Mouse (Mus musculus) liver, adult 2 months (tissue): ENCODE data around the gene Tanc1. TPM values are rescaled to one million over a fixed set of nuclear protein-coding genes. Genes with fewer than 3 reads are reported as not detected.

Source experiments
- DNase-seq: peaks from one replicate; pipeline ENCODE4 v3.0.0-alpha.2; 2011; ENCODE audit warnings: low read depth, low spot score; ENCODE audit errors: extremely low read depth
- H3K27ac ChIP-seq: fragments of 200-500 bp; replicated peaks from 2 replicates; pipeline ENCODE4 v1.5.1; 2012; ENCODE audit warnings: low read depth, mild to moderate bottlenecking, control low read depth, inconsistent platforms, low read length; ENCODE audit not compliant: insufficient read depth
- H3K27me3 ChIP-seq: fragments of 200-500 bp; 2 replicates; pipeline ENCODE4 v1.6.1; 2012; ENCODE audit warnings: mild to moderate bottlenecking, moderate library complexity, low read length, inconsistent platforms; ENCODE audit not compliant: control insufficient read depth, insufficient read depth
- H3K36me3 ChIP-seq: fragments of 200-500 bp; 2 replicates; pipeline ENCODE4 v1.6.1; 2012; ENCODE audit warnings: low read length, inconsistent platforms; ENCODE audit not compliant: control insufficient read depth, insufficient read depth
- H3K4me1 ChIP-seq: fragments of 200-500 bp; 2 replicates; pipeline ENCODE4 v1.6.1; 2011; ENCODE audit warnings: low read length; ENCODE audit not compliant: control insufficient read depth, insufficient read depth
- H3K4me3 ChIP-seq: fragments of 200-500 bp; 2 replicates; pipeline ENCODE4 v1.5.1; 2011; ENCODE audit warnings: low read depth, mild to moderate bottlenecking, control low read depth, low read length, moderate library complexity; ENCODE audit not compliant: insufficient read depth
- H3K79me2 ChIP-seq: fragments of 200-500 bp; 2 replicates; pipeline ENCODE4 v1.6.1; 2012; ENCODE audit warnings: inconsistent platforms, mild to moderate bottlenecking, low read length, moderate library complexity; ENCODE audit not compliant: control insufficient read depth, insufficient read depth
- H3K9ac ChIP-seq: fragments of 200-500 bp; 2 replicates; pipeline ENCODE4 v1.6.1; 2012; ENCODE audit warnings: low read depth, mild to moderate bottlenecking, control low read depth, inconsistent platforms, low read length
- CTCF ChIP-seq: fragments of 200-500 bp; IDR thresholded peaks from 2 replicates; pipeline ENCODE4 v1.5.1; 2011; ENCODE audit warnings: low read depth, low read length, control low read depth
- POLR2A ChIP-seq: fragments of 200-500 bp; IDR thresholded peaks from 2 replicates; pipeline ENCODE4 v1.6.1; 2011; ENCODE audit warnings: low read length, control low read depth; ENCODE audit not compliant: insufficient read depth; ENCODE audit errors: extremely low read depth
- WGBS: fragments of 180-500 bp; shearing (Covaris S2); methylation state at CpG from one replicate; pipeline ENCODE4 v1.1.7; 2018; 5-methylcytosine and 5-hydroxymethylcytosine counted together
- polyA plus RNA-seq: library from polyadenylated mRNA; depleted of rRNA; stranded (reverse); fragments of >200 nt; gene quantifications from 2 replicates; pipeline ENCODE4 v1.2.3, GENCODE M21; 2012
- total RNA-seq: library from RNA; depleted of rRNA; stranded (reverse); fragments of >200 nt; gene quantifications from 2 replicates; pipeline ENCODE4 v1.2.3, GENCODE M21; 2014

Tanc1 gene
- total and polyA plus RNA-seq, 2 experiments = 2.7 to 5.0 TPM

DNA sequence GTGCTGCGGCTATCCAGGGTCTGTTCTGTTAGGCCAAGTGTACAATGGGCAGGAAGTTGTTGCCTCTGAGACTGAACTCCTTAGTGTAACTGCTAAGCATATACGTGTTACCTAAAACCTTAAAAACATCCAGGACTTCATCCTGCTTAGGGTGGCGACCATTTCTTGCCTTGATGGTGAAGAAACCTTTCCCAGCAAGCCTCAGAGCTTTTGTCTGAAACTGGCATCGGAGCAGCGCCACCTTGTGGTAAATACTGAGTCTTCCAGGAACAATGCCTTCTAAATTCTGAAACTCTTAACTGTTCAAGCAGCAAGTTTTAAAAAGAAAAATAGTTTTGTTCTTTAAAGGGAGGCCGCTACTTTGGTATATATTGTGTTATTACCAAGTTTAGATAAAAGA, 133.6 kb downstream of the Tanc1 start:
- Histone ChIP-seq H3K79me2 (peaks cover 3% of the 10 kb centered on the region; the same call in 1 of the 2 replicates), H3K9ac (no peak overlapping the region), H3K4me3 (no peak overlapping the region), H3K27me3 (no peaks in the 10 kb centered on the region), H3K4me1 (peaks cover 2% of the 10 kb centered on the region; the same call in 1 of the 2 replicates), H3K36me3 (no peaks in the 10 kb centered on the region; the same call in 1 of the 2 replicates), H3K27ac (no peak overlapping the region)
- TF ChIP-seq POLR2A = no peak
- TF ChIP-seq CTCF = peak; percentile 63
- 41% methylated on average over 6 of the region's 6 CpGs for WGBS
- DNase-seq = peak; percentile 41

DNA sequence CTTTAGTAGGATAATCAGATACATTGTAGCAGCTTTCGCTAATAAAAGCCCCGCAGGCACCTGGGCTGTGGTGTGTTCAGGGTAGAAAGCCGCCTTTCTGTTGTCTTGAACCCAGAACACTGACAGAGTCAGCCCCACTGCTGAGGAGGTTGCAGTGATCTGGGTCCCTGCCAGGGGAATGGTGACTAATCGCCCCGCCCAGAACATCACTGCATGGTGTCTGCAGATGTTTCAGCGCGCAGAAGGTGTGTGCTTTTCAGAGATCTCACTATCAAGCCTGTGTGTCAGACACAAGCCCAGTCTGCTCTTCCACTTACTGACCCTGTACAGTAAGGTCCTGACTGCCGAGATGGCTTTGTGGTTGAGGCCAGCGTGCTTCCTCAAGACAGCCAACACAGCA, 134.2 kb downstream of the Tanc1 start:
- peaks cover 3% of the 10 kb centered on the region; the same call in 1 of the 2 replicates for H3K79me2 ChIP-seq
- H3K27me3 ChIP-seq = no peaks in the 10 kb centered on the region
- no peak for DNase-seq
- no peak overlapping the region for H3K27ac ChIP-seq
- H3K4me1 ChIP-seq = peaks cover 2% of the 10 kb centered on the region; the same call in 1 of the 2 replicates
- no peak overlapping the region for H3K9ac ChIP-seq
- no peak overlapping the region for H3K4me3 ChIP-seq
- no peak for TF ChIP-seq POLR2A
- no peak for TF ChIP-seq CTCF
- H3K36me3 ChIP-seq = no peaks in the 10 kb centered on the region; the same call in 1 of the 2 replicates
- WGBS = 86% methylated on average over 9 of the region's 9 CpGs

DNA sequence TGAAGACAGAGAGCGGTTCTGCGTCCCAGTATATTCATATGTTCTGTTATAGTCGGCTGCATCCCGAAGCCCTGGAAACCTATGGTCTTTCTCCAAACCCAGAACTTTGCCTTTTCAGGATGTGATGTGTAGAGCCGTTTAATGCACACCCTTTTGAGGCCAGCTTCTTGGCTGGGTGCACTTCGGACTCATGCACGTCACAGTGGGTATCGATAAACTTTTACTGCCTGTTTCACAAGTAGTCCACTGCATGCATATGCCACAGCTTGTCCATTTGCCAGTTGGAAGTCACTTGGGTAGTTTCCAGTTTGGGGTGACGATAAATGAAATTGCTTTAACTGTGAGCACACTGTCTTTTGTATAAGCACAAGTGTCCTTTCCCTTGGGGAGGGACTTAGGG, 135.9 kb downstream of the Tanc1 start:
- WGBS = 92% methylated on average over 9 of the region's 9 CpGs

DNA sequence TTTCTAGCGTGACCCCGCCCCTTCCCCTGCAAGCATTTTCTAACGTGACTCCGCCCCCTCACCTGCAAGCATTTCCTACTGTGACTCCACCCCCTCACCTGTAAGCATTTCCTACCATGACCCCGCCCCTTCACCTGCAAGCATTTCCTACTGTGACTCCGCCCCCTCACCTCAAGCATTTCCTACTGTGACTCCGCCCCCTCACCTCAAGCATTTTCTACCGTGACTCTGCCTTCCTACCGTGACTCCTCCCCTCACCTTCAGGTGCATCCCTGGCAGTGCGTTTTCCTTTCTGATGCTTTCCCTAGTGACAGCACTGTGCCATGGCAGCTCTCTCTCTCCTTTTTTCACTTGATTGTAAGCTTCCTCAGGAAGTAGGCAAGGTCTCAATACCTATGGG, 137.5 kb downstream of the Tanc1 start:
- no peak overlapping the region for H3K9ac ChIP-seq
- peaks cover 3% of the 10 kb centered on the region; the same call in 1 of the 2 replicates for H3K79me2 ChIP-seq
- DNase-seq = no peak
- no peaks in the 10 kb centered on the region for H3K27me3 ChIP-seq
- no peaks in the 10 kb centered on the region; the same call in 1 of the 2 replicates for H3K36me3 ChIP-seq
- H3K4me3 ChIP-seq = no peak overlapping the region
- 0 out of 2 replicates have a peak, but pooled peaks cover 2% of the 10 kb centered on the region for H3K4me1 ChIP-seq
- no peak overlapping the region for H3K27ac ChIP-seq
- TF ChIP-seq CTCF = no peak
- TF ChIP-seq POLR2A = no peak
- 62% methylated on average over 10 of the region's 10 CpGs for WGBS

More for the DNA sequence above, 135.9 kb downstream of the Tanc1 start:
- Histone ChIP-seq H3K27me3 (no peaks in the 10 kb centered on the region), H3K36me3 (no peaks in the 10 kb centered on the region; the same call in 1 of the 2 replicates), H3K27ac (no peak overlapping the region), H3K79me2 (peaks cover 3% of the 10 kb centered on the region; the same call in 1 of the 2 replicates), H3K4me3 (no peak overlapping the region), H3K4me1 (0 out of 2 replicates have a peak, but pooled peaks cover 2% of the 10 kb centered on the region), H3K9ac (no peak overlapping the region)
- DNase-seq = no peak
- TF ChIP-seq CTCF (no peak), POLR2A (no peak)

DNA sequence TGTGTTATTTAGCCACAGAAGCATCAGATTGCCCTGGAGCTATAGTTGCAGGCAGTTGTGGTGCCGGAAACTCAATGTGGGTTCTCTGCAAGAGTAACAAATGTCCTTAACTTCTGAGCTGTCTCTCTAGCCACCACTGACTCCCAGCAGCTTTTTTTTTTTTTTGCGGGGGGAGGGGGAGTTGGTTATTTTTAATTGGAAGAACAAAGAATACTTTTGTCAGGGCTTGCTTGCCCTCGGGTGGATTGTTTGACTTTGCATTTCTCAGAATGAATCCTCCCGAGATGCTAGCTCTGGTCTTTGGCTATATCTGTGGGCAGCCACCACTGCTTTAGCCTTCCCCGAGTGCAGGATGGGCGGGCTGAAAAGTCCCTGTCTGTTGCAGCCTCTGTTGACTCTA, 139.3 kb downstream of the Tanc1 start:
- Histone ChIP-seq H3K4me1 (0 out of 2 replicates have a peak, but pooled peaks cover 2% of the 10 kb centered on the region), H3K4me3 (no peak overlapping the region), H3K9ac (no peak overlapping the region), H3K36me3 (no peaks in the 10 kb centered on the region), H3K27ac (no peak overlapping the region), H3K27me3 (no peaks in the 10 kb centered on the region), H3K79me2 (peaks cover 3% of the 10 kb centered on the region; the same call in 1 of the 2 replicates)
- WGBS = 86% methylated on average over 6 of the region's 6 CpGs
- TF ChIP-seq CTCF (no peak), POLR2A (no peak)
- DNase-seq = no peak

GRCm38 (mm10) chr2:59752148-59752547, 140.3 kb downstream of the Tanc1 start:
- Histone ChIP-seq H3K27ac (no peak overlapping the region), H3K79me2 (peaks cover 3% of the 10 kb centered on the region; the same call in 1 of the 2 replicates), H3K36me3 (no peaks in the 10 kb centered on the region), H3K27me3 (no peaks in the 10 kb centered on the region), H3K4me3 (no peak overlapping the region), H3K4me1 (0 out of 2 replicates have a peak, but pooled peaks cover 2% of the 10 kb centered on the region), H3K9ac (no peak overlapping the region)
- 99% methylated on average over 7 of the region's 7 CpGs for WGBS
- TF ChIP-seq CTCF (no peak), POLR2A (no peak)
- no peak for DNase-seq
